Mouse (Mus musculus) urinary bladder, postnatal 14 days (tissue): ENCODE measurements around the gene Slf2.

Experiments
- DNase-seq: peaks from one replicate; pipeline ENCODE4 v3.0.0; 2021; ENCODE audit warnings: low spot score

Gene Slf2

DNA sequence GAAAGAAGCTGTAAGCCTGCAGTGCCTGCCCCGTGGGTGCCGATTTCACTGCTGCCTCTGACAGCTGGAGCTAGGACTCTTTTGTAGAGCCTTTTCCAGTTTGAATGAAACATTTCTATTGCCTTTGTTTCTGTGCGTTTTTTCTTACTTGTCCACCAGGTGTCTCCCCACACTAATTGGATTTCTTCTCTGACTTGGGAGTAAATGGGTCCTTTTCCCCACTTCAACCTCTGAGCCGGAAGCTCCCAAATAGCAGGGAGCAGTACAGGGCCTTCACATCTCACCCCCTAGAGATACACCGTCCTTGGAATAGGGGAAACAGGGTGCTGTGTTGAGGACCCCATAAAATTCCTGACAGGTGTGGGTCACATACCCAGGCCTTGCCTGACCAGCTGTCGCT, 81.7 kb downstream of the Slf2 start:
- DNase-seq = no peak

DNA sequence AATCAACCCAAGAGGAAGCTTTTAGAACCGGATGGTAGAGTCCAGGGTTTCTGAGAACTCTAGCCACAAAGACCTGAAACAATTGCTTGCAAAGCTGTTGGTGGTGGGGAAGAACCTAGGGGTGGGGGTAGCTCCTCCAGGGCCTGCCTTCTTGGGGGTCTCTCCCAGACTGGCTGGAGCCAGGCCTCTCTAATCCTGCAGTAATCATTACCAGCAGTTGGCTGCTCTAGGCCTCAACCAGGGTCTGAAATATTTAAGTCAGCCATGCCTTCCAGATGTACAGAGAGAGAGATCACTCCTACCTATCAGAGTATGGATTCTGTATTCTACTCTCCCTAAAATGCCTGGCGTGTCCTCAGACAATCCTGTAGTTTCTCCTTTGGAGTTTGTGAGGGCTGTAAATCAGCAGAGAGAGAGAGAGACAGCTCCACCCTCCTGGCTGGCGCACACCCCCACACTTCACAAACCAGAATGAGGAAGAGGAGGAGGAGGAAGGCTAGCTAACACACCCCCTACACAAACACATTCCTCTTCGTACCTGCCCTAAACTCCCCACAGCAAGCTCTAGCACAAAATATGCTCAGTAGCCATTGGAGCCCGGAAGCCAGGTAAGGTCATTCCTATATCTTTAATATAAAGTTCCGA, 82.8 kb downstream of the Slf2 start:
- no peak for DNase-seq

GRCm38 (mm10) chr19:45014335-45014971, 83.5 kb downstream of the Slf2 start, which contains the start of gene Lzts2:
Gene Lzts2, plus strand, starts transcription at chr19:45014414.
- DNase-seq = no peak

DNA sequence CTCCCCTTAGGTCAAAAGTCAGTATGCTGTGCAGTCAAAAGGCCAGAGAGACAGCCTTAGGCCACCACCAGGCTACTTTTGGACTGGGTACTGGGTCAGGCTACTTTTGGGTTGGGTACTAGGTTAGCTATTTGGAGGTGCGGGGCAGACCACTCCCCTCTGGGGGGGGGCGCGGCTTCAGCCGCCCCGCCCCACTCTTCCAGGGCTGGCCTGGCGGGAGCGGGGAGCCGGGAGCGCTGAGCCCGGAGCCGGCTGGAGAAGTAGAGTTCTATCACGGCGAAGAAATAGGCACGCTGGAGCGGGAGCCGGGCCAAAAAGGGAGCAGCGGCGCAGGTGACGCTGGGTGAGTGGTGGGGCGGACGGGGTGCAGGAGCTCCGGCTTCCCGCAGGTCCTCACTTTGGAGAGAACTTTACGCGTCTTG, 84.0 kb downstream of the Slf2 start:
- peak; percentile 70 for DNase-seq

GRCm38 (mm10) chr19:45015518-45016281, 84.7 kb downstream of the Slf2 start:
- DNase-seq = peak; percentile 74

DNA sequence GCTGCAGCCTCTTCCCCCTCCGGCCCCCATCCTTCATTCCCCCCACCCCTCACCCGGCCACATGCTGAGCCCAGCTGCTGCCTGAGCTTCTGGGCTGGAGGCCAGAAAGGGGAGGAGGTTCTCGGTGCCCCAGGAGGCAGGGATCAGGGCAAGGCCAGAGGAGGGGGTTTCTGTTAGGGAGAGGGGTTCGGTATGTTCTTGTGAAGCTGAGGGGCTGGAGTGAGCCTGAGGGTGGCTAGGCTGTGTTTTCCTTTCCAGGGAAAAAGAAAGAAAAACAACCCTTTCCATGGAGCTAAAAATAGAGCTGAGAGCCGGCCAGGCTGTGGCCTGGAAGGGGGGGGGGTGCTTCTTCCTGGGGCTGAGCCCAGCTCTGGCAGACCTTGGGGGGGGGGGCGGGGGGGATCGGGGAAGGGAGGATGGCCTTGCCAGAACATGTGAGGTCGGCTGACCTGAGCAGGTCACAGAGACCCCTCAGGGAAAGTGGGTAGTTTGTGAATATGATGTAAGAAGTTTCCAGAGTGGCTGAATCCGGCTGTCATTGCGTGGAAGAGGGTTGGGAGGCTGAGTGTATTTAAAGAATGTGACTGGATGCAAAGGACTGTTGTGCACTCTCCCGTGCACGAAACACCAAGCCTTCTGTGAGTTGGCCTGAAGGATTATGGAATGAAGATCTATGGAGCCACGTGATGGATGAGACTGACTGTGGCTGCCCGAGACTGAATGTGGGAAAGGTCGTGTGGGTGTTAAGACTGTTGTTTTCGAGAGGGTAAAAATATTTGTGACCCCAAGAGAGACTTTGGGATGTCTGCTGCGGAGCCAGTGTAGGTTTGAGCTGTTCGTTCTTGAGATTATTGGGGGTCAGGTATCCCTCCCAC, 85.6 kb downstream of the Slf2 start:
- peak; percentile 76 for DNase-seq

- DNase-seq = peak; percentile 86
These were observed 86.3 kb downstream of the Slf2 start for GRCm38 (mm10) chr19:45017216-45017771.

GRCm38 (mm10) chr19:45017909-45018308, 87.0 kb downstream of the Slf2 start:
- peak; percentile 89 for DNase-seq

GRCm38 (mm10) chr19:45018351-45018831, 87.4 kb downstream of the Slf2 start:
- DNase-seq = no peak

GRCm38 (mm10) chr19:45020348-45020747, 89.4 kb downstream of the Slf2 start:
- DNase-seq = peak; percentile 69

DNA sequence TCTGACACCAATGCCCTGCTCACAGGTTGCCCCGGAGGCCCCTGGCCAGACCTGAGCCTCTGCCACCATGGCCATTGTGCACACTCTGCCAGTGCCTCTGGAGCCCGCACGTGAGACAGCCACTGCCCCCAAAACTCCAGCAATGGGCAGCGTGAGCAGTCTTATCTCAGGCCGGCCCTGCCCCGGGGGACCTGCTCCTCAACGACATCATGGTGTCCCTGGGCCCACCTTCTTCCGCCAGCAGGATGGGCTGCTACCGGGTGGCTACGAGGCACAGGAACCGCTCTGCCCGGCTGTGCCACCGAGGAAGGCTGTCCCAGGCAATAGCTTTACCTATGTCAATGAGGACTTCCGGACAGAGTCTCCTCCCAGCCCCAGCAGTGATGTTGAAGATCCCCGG, 90.4 kb downstream of the Slf2 start:
- DNase-seq = no peak

DNA sequence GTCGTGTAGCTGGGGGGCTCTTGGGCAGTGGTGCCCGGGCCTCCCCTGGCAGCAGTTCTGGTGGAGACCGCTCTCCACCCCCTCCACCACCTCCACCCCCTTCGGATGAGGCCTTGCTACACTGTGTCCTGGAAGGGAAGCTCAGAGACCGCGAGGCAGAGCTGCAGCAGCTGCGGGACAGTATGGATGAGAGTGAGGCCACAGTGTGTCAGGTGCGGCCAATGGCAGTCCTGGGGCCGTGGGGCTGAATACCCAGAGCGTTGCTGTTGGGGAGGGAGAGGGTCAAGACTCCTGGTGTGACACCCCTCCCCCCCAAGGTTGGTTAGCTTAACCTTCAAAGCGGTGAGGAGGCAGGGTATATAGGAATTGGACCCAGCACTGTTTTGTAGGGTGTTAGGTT, 93.0 kb downstream of the Slf2 start:
- DNase-seq = no peak

DNA sequence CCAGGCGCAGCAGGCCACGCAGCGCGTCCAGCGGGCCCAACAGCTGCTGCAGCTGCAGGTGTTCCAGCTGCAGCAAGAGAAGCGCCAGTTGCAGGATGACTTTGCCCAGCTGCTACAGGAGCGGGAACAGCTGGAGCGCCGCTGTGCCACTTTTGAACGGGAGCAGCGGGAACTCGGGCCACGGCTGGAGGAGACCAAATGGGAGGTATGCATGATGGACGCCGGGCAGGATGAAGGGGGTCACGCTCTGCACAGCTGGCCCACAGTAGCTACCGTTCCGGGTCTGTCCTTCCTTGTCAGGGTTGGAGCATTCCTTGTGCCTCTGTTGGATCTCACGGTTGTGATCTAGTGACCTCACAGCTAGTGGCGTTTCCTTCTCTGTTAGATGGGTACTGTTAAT, 93.8 kb downstream of the Slf2 start:
- no peak for DNase-seq

- DNase-seq = no peak
These were observed 95.1 kb downstream of the Slf2 start for GRCm38 (mm10) chr19:45025937-45026568.

- no peak for DNase-seq
These were observed 96.2 kb downstream of the Slf2 start for GRCm38 (mm10) chr19:45026958-45027670.

- no peak for DNase-seq
These were observed 96.9 kb downstream of the Slf2 start for GRCm38 (mm10) chr19:45027848-45028247.

- DNase-seq = no peak
These were observed 97.8 kb downstream of the Slf2 start for GRCm38 (mm10) chr19:45028746-45029145.

DNA sequence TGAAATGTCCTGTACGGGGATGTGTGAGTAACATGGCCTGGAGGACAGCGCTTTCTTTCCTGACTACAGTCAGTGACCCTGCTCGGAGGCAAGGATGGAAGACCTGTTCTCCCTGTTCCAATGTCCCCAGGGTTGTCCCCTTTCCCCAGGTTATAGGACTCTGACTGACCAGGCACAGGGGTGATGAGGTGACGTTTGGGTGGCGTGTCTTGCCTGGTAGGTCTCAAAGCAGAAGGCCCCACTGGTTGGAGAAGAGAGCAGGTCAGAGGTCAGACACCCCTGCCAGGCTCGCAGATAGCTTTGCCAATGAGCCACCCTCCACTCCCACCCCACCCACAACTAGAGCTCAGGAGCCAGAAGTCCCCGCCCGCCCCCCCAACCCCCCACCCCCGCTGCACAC, 98.6 kb downstream of the Slf2 start:
- DNase-seq = no peak

DNA sequence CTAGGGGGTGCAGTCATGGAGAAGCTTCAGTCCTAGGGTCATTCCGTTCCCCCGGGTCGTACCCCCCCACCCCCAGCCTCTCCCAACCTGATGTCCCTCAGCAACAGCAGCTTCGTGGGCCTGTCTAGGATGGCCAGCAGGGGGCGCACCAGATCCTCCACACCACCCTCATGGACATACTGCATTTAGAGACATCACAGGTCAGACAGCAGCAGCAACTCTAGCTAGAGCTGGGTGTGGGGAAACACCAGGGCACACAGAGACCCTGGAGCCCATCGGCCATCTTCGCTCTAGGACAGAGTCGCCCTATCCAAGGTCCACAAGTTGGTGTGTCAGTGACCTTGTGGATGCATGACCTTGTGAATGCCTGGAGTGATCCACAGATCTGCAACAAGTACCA, 99.2 kb downstream of the Slf2 start:
- DNase-seq = peak; percentile 70
